Mouse (Mus musculus) liver, embryonic 14.5 days (tissue): Measurements from ENCODE around the gene Nck1.

Experiments
- CTCF ChIP-seq: IDR thresholded peaks from 2 replicates; pipeline ENCODE4 v1.5.1; 2016; ENCODE audit warnings: antibody characterized with exemption, low read depth, control low read depth
- EP300 ChIP-seq: IDR thresholded peaks from 2 replicates; pipeline ENCODE4 v1.6.1; 2016; ENCODE audit warnings: antibody characterized with exemption, low read depth

GRCm38 (mm10) chr9:100560251-100560890, 14.4 kb upstream of the Nck1 start:
- no peak for TF ChIP-seq EP300
- TF ChIP-seq CTCF = no peak
